Mouse (Mus musculus): ENCODE results near the gene Eddm3b. TPM values are rescaled to one million over a fixed set of nuclear protein-coding genes. Genes with fewer than 3 reads are reported as not detected.
"Not testable (repeated sequence)": the region's sequence is repeated elsewhere in the genome, so short reads cannot be mapped to it uniquely, and the experiment has no call there.

The Eddm3b gene
- polyA plus RNA-seq, 1 experiment from 2014 or later, result not detected

DNA sequence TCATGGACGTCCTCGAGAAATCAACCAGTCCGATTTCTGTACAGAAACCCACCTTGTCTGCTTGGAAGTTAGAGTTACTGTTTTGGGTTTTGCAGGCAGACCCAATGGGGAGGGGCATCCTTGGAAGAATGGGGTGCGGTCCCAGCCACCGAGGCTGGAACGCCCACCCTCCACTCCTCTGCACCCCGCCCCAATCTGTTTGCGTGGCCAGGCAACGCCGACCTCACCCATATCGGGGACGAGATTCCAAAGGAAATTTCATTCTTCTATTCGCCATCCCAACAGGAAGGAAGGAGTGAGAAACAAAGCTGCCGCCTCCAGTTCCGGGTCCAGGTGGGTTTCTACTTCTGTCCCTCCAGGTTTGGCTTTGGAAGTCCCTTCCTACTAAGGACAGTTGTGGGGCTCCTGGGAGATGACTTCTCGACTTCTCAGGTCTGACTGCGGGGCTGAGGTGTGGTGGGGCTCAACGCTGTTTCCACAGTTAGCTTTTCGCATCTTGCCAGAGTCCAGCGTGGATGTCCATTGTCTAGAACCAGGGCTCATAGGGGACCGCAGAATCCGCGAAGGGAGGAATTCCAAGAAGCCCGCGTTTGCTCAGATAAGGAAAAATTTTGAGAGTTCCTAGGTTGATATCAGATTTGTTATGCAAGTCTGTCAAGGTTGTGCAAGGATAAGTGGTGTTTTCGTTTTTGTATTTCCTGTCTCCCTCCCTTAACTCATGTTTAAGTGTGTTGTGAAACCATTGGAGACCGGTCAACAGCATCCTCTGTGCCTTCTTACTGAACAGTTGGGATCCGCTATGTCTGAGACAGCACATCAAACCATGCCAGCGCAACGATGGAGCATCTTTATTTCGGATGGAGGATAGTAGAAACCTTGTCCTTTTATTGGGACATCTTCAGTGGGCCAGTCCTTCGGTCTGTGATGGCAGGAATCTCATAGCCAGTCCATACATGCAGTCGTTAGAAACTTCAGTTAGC is 23.0 kb upstream of the Eddm3b start, which contains the start of the genes Rnase4 and Ang:
TSS of gene Rnase4 (plus strand) at position 157 of the 980 bp plus-strand sequence.
TSS of gene Ang (plus strand) at position 230 of the 980 bp plus-strand sequence.
- DNase-seq (ENCODE audit: low spot score) (peak; percentile 49), ATAC-seq (replicated peaks; ENCODE audit: low FRiP score) (no peak)

DNA sequence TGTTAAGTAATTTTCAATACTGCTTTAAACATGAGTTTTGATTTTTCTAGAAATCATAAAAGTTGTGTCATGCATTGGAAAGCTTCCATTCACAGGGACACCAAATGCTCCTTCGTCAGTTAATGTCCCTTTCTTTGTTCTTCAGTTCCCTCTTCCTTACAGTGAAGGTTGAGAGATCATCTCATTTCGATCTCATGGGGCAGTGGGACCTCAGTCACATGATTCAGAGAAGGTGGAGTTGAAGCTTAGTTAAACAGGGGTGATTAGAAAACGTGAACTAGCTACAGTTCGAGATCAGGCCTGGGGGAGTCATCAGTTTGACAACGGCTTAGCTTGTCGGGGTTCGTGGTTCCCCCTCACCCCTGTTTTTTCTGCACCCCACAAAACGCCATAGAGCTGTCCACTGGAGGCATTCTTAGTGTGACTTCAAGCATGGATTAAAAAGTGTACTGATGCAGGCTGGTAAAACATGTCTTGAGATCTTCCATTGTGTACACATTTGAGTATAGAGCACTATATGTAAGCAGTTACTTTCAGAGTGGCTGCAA is 22.1 kb upstream of the Eddm3b start:
- Histone ChIP-seq H3K4me2 (peak overlapping the region; percentile 77), H3K36me3 (ENCODE audit: control insufficient read depth, insufficient read depth, low read length) (no peaks in the 10 kb centered on the region), H3K4me3 (ENCODE audit: low read depth, low read length) (no peak overlapping the region), H3K9me3 (ENCODE audit: control insufficient read depth, low read length) (no peaks in the 10 kb centered on the region), H3K27me3 (replicated peaks; ENCODE audit: control insufficient read depth, insufficient read depth, low read length) (no peaks in the 10 kb centered on the region), H3K9ac (ENCODE audit: low read depth, low read length) (no peak overlapping the region), H3K27ac (ENCODE audit: low read depth, low read length) (no peak overlapping the region), H3K4me1 (replicated peaks; ENCODE audit: control insufficient read depth, insufficient read depth, low read length) (no peaks in the 10 kb centered on the region)
- 52% methylated on average over 8 of the region's 8 CpGs for WGBS
- ATAC-seq (replicated peaks; ENCODE audit: low FRiP score), result no peak
- no peak for DNase-seq (ENCODE audit: low spot score)

More for the DNA sequence above, 23.0 kb upstream of the Eddm3b start, which contains the start of the genes Rnase4 and Ang:
- H3K9me3 ChIP-seq (ENCODE audit: control insufficient read depth, low read length), result no peaks in the 10 kb centered on the region
- 8% methylated on average over 33 of the region's 33 CpGs for WGBS
- H3K27me3 ChIP-seq (replicated peaks; ENCODE audit: control insufficient read depth, insufficient read depth, low read length), result no peaks in the 10 kb centered on the region
- peak within 1 kb of the TSS; percentile 67 for H3K27ac ChIP-seq (ENCODE audit: low read depth, low read length)
- peak within 1 kb of the TSS; percentile 77 for H3K4me2 ChIP-seq
- peak within 1 kb of the TSS; percentile 76 for H3K4me3 ChIP-seq (ENCODE audit: low read depth, low read length)
- peak within 1 kb of the TSS; percentile 67 for H3K9ac ChIP-seq (ENCODE audit: low read depth, low read length)
- no peaks in the 10 kb centered on the region for H3K4me1 ChIP-seq (replicated peaks; ENCODE audit: control insufficient read depth, insufficient read depth, low read length)
- H3K36me3 ChIP-seq (ENCODE audit: control insufficient read depth, insufficient read depth, low read length), result no peaks in the 10 kb centered on the region

DNA sequence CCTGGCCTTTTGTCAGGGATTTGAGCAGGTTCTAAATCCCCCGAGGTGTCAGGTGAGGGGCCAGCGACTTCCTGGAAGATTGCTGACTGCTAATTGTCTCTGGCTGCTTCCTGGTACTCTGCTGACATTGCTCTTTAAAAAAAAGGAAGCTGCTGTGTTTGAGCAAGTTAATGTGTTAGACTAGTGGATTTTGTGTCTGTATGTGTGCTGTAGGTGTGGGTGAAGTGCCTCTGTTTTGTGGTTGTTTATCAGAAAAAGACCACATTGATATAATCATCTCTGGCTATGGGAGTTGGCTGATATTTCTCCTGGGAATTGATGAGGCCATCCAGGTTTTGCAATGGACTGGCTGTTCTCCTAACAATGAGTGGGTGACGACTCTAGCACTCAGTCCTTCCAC is 20.7 kb upstream of the Eddm3b start:
- Histone ChIP-seq H3K36me3 (ENCODE audit: control insufficient read depth, insufficient read depth, low read length) (no peaks in the 10 kb centered on the region), H3K4me3 (ENCODE audit: low read depth, low read length) (no peak overlapping the region), H3K4me1 (replicated peaks; ENCODE audit: control insufficient read depth, insufficient read depth, low read length) (no peaks in the 10 kb centered on the region), H3K9me3 (ENCODE audit: control insufficient read depth, low read length) (no peaks in the 10 kb centered on the region), H3K9ac (ENCODE audit: low read depth, low read length) (no peak overlapping the region), H3K27me3 (replicated peaks; ENCODE audit: control insufficient read depth, insufficient read depth, low read length) (no peaks in the 10 kb centered on the region), H3K27ac (ENCODE audit: low read depth, low read length) (no peak overlapping the region), H3K4me2 (no peak overlapping the region)
- WGBS, result 29% methylated on average over 3 of the region's 3 CpGs
- DNase-seq (ENCODE audit: low spot score) (no peak), ATAC-seq (replicated peaks; ENCODE audit: low FRiP score) (no peak)

DNA sequence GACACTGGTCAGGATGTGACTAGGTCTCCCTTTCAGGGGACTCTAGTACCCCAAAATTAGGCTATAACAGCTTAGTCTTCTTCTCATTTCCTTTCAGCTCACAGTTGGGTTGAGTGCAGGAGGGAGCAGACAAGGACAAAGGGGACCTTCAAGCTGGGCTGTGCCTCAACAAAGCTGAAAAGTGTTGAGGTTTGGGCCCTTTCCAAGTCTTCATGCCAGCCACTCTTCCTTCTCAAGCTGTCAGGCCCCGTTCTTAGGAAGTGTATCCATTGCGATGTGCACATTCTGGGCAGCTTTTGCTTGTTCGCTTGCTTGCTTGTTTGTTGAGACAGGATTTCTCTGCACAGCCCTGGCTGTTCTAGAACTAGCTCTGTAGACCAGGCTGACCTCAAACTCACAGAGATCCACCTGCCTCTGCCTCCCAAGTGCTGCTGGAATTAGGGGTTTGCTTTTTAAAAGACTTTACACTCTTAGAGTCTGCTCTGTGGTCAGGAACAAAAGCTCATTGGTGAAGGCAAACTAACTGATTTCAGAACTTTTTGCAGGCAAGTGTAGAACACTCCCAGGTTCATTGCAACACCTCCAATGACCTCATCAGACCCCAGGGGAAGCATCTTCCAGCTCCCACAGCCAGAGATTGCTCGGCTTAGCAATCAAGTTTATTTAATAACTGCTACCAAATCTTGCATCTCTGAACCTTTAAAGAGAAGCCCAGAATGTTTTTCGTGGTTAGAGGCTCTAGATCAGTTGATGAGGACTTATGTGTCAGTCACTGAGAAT is 19.9 kb upstream of the Eddm3b start:
- Histone ChIP-seq H3K4me1 (replicated peaks; ENCODE audit: control insufficient read depth, insufficient read depth, low read length) (no peaks in the 10 kb centered on the region), H3K9ac (ENCODE audit: low read depth, low read length) (no peak overlapping the region), H3K9me3 (ENCODE audit: control insufficient read depth, low read length) (no peaks in the 10 kb centered on the region), H3K27me3 (replicated peaks; ENCODE audit: control insufficient read depth, insufficient read depth, low read length) (no peaks in the 10 kb centered on the region), H3K27ac (ENCODE audit: low read depth, low read length) (no peak overlapping the region), H3K36me3 (ENCODE audit: control insufficient read depth, insufficient read depth, low read length) (no peaks in the 10 kb centered on the region), H3K4me3 (ENCODE audit: low read depth, low read length) (no peak overlapping the region), H3K4me2 (no peak overlapping the region)
- ATAC-seq (replicated peaks; ENCODE audit: low FRiP score) (no peak), DNase-seq (ENCODE audit: low spot score) (no peak)
- 73% methylated on average over 5 of the region's 5 CpGs for WGBS

DNA sequence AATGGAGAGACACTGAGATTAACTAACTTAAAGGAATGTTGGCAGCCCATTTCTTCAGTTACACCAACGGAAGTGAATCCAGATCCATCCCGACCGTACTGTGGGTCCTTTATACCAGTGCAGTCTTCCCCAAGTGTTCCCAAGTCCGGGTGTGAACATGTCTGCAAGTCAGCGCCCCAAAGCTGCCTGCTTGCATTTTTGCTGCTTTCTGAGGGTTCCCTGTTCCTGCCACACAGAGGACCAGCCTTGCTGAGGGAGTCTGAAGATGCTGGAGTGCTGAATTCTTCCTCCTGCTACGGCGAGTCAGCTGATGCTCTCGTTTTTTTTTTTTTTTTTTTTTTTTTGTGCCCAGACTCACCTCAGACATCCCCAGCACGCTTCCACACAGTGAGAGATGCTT is 19.3 kb upstream of the Eddm3b start:
- H3K9me3 ChIP-seq (ENCODE audit: control insufficient read depth, low read length), result no peaks in the 10 kb centered on the region
- H3K27ac ChIP-seq (ENCODE audit: low read depth, low read length), result no peak overlapping the region
- no peak overlapping the region for H3K4me3 ChIP-seq (ENCODE audit: low read depth, low read length)
- no peak overlapping the region for H3K4me2 ChIP-seq
- WGBS, result 66% methylated on average over 9 of the region's 9 CpGs
- ATAC-seq (replicated peaks; ENCODE audit: low FRiP score) (no peak), DNase-seq (ENCODE audit: low spot score) (no peak)
- H3K36me3 ChIP-seq (ENCODE audit: control insufficient read depth, insufficient read depth, low read length), result no peaks in the 10 kb centered on the region
- H3K9ac ChIP-seq (ENCODE audit: low read depth, low read length), result no peak overlapping the region
- no peaks in the 10 kb centered on the region for H3K4me1 ChIP-seq (replicated peaks; ENCODE audit: control insufficient read depth, insufficient read depth, low read length)
- H3K27me3 ChIP-seq (replicated peaks; ENCODE audit: control insufficient read depth, insufficient read depth, low read length), result no peaks in the 10 kb centered on the region

DNA sequence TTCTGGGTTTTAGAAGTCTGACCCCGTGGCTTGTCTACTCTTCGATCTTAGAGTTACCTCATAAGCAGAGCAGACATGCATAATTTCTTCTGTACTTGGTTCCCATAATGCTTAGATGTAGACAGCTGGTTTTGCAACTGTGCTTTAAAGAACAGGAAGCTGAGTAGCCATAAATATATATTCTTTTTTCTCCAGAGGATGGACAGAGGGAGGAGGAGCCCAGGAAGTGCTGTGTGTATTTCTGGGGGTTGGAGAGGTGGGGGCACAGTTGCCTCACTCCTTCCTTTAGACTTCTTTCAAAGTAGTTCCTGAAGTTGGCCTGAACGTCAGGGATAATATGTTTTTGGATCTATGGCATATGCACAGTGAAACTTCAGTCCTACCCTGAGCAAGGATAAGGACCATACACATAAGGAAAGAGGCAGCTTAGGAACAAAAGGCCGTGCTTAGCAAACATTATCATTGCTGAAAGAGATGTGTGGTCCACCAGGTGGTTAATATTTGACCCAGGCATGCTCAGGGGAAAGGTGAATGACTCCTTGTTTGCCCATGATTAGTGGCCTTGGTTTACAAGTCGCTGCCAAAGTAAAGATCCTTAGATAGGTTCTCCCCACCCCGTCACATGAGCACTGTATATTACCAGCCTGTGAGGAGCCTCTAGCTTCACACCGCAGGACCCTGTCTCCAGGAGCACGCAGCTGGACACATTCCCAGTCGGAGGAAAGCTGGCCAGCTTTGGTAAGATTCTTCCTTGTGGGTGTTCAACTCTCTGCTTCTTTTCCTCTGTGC is 18.3 kb upstream of the Eddm3b start:
- DNase-seq (ENCODE audit: low spot score) (no peak), ATAC-seq (replicated peaks; ENCODE audit: low FRiP score) (no peak)
- no peaks in the 10 kb centered on the region for H3K9me3 ChIP-seq (ENCODE audit: control insufficient read depth, low read length)
- H3K36me3 ChIP-seq (ENCODE audit: control insufficient read depth, insufficient read depth, low read length), result no peaks in the 10 kb centered on the region
- H3K9ac ChIP-seq (ENCODE audit: low read depth, low read length), result no peak overlapping the region
- no peaks in the 10 kb centered on the region for H3K27me3 ChIP-seq (replicated peaks; ENCODE audit: control insufficient read depth, insufficient read depth, low read length)
- H3K4me2 ChIP-seq, result peak overlapping the region; percentile 17
- H3K4me3 ChIP-seq (ENCODE audit: low read depth, low read length), result no peak overlapping the region
- WGBS, result 57% methylated on average over 9 of the region's 9 CpGs
- H3K4me1 ChIP-seq (replicated peaks; ENCODE audit: control insufficient read depth, insufficient read depth, low read length), result no peaks in the 10 kb centered on the region
- no peak overlapping the region for H3K27ac ChIP-seq (ENCODE audit: low read depth, low read length)

DNA sequence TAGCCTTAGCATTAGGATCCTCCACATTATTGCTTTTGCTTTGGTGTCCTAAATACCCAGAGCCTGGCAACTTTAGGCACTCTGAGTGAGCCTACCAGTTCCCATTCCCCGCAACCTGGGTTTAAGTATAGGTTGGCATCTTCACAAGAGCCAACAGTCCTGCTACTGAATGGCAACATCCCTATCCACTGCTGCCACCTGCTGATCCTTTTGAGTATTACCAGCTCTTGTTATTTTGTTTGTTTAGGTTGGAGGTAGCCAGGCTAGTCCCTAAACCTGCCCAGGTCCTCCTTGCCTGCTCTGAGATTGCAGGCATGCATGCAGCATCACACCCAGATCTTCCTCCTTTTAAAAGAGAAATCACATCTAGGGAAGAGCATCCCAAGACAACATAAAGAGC is 15.9 kb upstream of the Eddm3b start:
- not testable (repeated sequence) for H3K4me1 ChIP-seq (replicated peaks; ENCODE audit: control insufficient read depth, insufficient read depth, low read length); DNase-seq (ENCODE audit: low spot score); H3K4me2 ChIP-seq; H3K9me3 ChIP-seq (ENCODE audit: control insufficient read depth, low read length); H3K27ac ChIP-seq (ENCODE audit: low read depth, low read length); H3K4me3 ChIP-seq (ENCODE audit: low read depth, low read length); H3K27me3 ChIP-seq (replicated peaks; ENCODE audit: control insufficient read depth, insufficient read depth, low read length); H3K36me3 ChIP-seq (ENCODE audit: control insufficient read depth, insufficient read depth, low read length); H3K9ac ChIP-seq (ENCODE audit: low read depth, low read length)
- 36% methylated on average over 1 of the region's 1 CpGs for WGBS
- ATAC-seq (replicated peaks; ENCODE audit: low FRiP score), result peak; percentile 50; the same call in 1 of the 2 replicates

DNA sequence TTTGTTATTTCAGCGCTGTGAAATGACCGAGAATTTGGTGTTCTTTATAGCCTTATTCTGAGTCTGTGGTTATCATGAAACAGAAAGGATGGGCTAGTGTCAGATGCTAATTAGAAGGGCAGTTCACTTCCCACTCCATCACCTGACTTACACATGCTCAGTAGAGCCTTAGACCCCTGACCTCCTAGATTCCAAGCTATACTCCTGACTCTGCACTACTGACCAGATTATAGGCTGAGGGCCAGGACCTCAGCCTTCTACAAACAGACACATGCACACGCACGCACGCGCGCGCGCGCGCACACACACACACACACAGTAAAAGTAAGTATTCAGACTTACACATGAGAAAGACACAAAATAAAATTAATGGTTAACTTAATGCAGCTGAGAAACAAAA is 15.3 kb upstream of the Eddm3b start:
- Histone ChIP-seq H3K9me3 (ENCODE audit: control insufficient read depth, low read length) (no peaks in the 10 kb centered on the region), H3K27ac (ENCODE audit: low read depth, low read length) (no peak overlapping the region), H3K27me3 (replicated peaks; ENCODE audit: control insufficient read depth, insufficient read depth, low read length) (no peaks in the 10 kb centered on the region), H3K4me2 (no peak overlapping the region), H3K4me1 (replicated peaks; ENCODE audit: control insufficient read depth, insufficient read depth, low read length) (no peaks in the 10 kb centered on the region), H3K4me3 (ENCODE audit: low read depth, low read length) (no peak overlapping the region), H3K9ac (ENCODE audit: low read depth, low read length) (no peak overlapping the region), H3K36me3 (ENCODE audit: control insufficient read depth, insufficient read depth, low read length) (no peaks in the 10 kb centered on the region)
- WGBS, result 93% methylated on average over 11 of the region's 11 CpGs
- no peak for DNase-seq (ENCODE audit: low spot score)
- no peak for ATAC-seq (replicated peaks; ENCODE audit: low FRiP score)
